Mouse (Mus musculus) forelimb bud, embryonic 11.5 days (tissue): ENCODE measurements at regions not wholly inside any gene's neighbourhood (a gene's known extent, or its start where the extent isn't known, plus 50 kb on each side); places are given as distances from the start of the nearest gene placed in this dataset.

Source experiments
- DNase-seq: peaks from one replicate; pipeline ENCODE4 v3.0.0-alpha.2; 2012; ENCODE audit warnings: low read depth, low spot score

DNA sequence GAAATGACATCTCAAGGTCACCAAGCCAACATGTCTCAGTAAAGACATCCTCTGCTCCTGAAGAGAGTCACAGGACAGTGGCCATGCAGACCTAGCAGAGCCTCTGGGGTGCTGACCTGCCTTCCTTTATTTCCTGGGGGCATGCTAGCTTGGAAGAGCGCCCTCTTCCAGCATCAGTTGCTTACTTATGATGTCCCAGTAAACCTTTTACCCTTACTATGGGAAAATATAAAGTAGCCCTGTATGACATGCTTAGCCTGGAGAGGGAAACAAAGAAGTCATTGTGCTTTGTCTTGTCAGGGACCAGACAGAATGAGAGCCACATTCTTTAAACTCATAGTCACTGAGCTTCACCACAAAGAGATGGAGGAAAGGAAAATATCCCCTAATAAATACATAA lies 82.9 kb downstream of the Postn start:
- no peak for DNase-seq

GRCm38 (mm10) chr3:54446889-54447288 lies 86.0 kb downstream of the Postn start:
- no peak for DNase-seq

GRCm38 (mm10) chr3:54457416-54457815 lies 96.5 kb downstream of the Postn start:
- no peak for DNase-seq

DNA sequence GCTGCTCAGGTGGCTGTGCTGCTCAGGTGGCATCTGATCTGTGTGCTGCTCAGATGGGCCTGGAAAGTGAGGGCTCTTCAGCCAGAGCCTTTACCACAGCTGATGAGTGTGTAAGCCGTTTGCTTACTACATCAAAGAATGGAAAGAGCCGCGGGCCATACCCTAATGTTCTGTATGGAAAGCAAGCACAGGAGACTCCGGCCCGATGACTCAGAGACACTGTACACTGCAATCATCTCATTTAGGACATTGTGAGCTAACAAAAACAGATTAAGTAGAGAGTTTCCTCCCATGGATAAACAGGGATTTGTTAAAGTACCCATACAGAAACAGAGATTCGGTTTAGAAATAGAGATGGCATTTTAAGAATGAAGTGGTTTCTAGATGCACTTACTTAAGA lies 100.5 kb downstream of the Postn start:
- no peak for DNase-seq

GRCm38 (mm10) chr3:54466097-54466496 lies 105.2 kb downstream of the Postn start:
- DNase-seq, result no peak

DNA sequence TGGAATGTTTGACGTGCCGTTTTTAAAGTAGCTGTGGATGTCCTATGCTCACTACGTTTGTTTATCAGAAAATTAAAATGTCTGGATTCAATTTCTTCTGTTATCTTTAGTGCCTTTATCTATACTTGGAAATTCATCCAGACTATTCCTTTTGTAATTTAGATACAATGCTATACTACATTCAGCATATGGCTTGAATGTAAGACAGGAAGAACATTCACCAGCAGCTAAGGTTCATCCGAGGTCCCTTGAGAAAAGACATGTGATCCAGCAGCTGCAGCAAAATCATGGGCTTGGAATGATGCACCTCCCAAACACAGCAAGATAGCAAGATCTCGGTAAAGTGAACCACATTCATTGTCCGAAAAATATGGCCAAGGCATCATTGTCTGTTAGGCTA lies 113.3 kb downstream of the Postn start:
- no peak for DNase-seq

DNA sequence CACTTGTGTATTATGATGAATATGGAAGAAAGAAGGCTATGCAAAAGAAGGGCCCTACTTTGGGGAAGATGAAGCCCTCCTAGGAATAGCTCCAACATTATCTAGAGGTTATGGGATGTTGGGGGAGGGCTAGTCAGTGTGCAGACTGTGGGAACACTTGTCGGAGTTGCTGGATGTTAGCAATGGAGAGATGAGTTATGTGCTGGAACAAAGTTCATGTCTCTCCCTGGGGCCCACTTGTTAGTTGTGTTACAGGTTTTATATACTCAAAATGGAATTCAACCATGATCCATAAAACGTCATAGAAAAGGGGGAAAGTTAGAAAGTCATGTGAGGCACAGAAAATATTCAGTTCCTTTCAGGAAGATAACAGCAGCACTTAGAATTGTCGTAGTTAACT lies 115.0 kb downstream of the Postn start:
- DNase-seq, result no peak

DNA sequence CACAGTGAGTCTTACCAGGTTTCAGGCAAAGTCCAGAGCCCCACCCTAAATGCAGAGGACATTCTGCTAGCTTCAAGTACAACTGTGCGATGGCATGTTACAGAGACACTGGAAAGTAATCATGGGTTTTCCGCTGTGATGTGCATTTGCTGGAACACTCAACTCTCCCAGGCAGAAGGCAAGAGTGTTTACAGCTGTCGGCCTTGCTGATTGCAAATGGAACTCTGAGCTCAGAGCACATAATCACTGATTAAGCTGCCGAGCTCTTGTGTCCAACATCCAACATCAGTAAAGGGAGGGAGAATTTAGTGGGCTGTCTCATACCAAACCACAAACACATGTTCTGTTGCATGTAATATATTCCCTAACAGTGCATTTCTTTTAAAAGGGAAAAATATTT lies 117.1 kb downstream of the Postn start:
- no peak for DNase-seq

DNA sequence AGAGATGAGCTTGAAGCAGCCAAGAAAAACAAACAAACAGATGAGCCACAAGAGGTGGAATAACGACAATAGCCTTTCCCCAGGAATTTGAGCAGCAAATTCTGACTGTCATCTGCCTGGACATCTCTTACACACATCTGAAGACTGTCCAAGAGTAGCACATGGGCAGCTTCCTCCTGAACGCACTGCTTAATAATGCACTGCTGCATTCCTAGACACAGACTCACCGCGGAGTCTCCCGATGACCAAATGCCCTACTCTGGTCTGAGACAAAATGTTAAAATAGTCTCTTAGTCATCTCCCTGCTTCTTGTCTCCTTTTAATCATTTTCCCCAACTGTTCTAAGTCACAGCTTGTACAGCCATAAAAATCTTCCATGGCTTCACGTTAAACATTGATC lies 119.3 kb downstream of the Postn start:
- DNase-seq, result no peak

DNA sequence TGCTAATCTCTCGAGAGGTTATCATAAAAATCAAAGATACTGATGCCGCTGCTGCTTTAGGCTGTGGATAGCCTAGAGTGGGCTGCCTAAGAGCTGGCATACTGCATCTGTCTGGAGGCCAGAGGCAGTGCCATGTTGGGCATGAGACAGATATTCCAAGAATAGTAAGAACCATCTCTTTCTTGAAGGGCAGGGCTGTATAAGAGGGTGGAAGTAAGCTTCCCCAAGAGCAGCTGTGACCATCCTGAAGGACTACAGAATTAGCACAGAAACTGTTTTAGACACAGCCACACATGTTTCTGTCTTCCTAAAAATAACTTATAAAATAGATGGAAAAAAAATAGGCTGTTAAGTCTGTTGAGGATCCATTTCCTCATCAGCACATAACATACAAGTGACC lies 126.4 kb downstream of the Postn start:
- DNase-seq, result no peak

- no peak for DNase-seq
Measured at GRCm38 (mm10) chr3:54487844-54488243, 126.9 kb downstream of the Postn start.

DNA sequence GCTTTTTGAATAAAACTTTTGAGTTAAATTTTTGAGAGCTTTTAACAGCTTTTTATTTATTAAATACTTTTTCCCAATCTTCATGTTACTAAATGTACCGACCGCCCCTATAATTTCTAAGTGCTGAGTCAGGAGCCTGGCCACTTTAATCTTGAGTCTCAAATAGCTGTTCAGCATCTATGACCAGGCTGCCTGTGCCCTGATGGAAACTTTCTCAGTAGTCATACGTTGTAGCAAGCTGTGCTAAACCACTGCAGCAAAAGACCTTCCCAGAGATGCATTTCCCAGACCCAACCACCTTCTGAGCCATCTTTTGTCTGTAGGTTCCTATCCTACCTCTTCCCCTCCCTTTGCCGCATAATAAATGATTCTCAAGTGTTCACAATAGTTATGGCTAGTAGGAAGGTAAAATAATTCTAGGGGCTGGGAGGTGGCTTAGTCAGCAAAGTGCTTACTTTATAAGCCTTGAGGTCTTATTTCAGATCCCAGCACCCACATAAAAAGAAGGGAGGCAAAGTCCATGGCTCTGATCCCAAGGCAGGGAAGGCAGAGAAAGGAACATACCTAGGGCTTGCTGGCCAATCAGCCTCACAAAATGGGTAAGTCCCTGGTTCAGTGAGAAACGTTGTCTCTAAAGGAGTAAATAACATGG lies 129.5 kb downstream of the Postn start:
- DNase-seq, result no peak

GRCm38 (mm10) chr3:54493567-54493966 lies 132.7 kb downstream of the Postn start:
- no peak for DNase-seq

- DNase-seq, result no peak
Measured at GRCm38 (mm10) chr3:54504997-54505396, 144.1 kb downstream of the Postn start.

DNA sequence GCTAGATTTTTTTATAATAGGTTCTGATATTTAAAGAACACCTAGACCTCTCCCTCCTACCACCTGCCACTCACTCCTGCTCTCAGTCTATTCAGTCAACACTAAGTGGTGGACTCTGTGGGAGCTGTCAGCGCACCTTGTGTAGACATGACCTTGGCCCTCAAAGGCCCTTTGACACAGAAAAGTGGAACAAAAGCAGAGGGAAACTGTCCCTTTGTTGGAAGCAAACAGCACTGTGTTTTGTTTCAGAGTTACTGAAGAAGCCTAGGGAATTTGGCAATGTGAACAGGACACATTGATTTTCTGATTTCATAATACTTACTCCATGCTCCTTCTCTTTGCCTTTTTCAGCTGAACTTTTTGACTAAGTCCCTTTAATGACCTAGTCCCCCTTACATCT lies 146.7 kb downstream of the Postn start:
- no peak for DNase-seq

- no peak for DNase-seq
Measured at GRCm38 (mm10) chr3:54508906-54509305, 148.0 kb downstream of the Postn start.

GRCm38 (mm10) chr3:54517251-54517650 lies 156.3 kb downstream of the Postn start:
- no peak for DNase-seq

DNA sequence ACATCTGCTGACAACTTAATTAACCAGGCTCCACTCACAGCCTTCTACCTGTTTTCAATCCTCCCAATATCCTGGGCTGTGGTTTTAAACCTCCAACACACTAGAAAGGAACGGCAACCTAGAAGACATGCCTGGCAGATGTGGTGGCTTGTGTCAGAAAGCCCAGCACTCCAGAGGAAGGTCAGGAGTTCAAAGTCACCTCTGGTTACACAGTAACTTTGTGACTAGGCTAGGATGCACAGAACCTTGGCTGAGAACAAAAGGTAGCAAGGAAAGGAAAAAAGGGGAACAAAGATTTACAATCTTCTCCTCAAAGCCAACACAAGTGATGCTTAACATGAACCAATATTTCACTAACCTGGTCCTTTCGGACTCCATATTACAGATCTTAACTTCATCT lies 161.8 kb downstream of the Postn start:
- no peak for DNase-seq

- no peak for DNase-seq
Measured at GRCm38 (mm10) chr3:54526618-54527017, 165.7 kb downstream of the Postn start.

DNA sequence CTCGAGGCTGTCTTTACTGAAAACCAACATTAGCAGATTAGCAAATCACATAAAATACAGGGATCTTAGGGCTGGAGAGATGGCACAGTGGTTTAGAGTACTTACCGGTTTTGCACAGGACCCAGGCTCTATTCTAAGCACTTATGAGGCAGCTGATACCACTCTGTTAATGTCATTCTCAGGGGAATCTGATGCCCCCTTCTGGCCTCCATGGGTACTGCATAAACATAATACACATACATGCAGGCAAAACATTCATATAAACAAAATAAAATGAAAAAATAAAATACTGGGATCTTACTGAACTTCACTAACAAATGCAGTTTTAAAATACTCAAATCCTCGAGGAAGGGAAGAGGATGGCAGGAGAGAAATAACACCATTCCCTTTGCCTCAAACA lies 164.3 kb upstream of the Supt20 start:
- no peak for DNase-seq

- no peak for DNase-seq
Measured at GRCm38 (mm10) chr3:54530251-54530650, 162.4 kb upstream of the Supt20 start.

DNA sequence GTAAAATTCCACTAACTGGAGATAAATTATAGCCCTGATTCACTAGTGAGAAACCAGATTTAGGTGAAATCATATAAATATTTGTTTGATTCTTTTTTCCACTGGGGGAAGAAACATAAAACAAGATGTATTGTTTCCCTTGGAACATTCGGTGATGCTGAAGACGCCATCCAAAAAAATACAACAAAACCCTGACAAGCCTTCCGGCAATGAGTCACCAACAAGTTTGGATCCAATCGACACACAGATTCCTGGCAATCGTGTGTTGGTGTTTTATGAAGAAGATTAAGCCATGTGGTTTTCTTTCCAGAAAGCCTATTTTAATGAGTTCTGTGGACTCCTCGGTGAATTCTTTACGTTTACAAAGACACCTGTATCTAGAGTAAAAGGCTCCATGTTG lies 157.2 kb upstream of the Supt20 start:
- no peak for DNase-seq

- no peak for DNase-seq
Measured at GRCm38 (mm10) chr3:54538055-54538454, 154.6 kb upstream of the Supt20 start.

- no peak for DNase-seq
Measured at GRCm38 (mm10) chr3:54540540-54541080, 152.0 kb upstream of the Supt20 start.
